Mouse (Mus musculus) activated CD4-positive, CD25-positive, alpha-beta regulatory T cell (primary cell): ENCODE data around the gene Cysltr1. TPM values are rescaled to one million over a fixed set of nuclear protein-coding genes. Genes with fewer than 3 reads are reported as not detected.

Experiments used
- polyA plus RNA-seq, 2 experiments: library from polyadenylated mRNA; unstranded; fragments of 100-300 nt; shearing (Covaris generic); gene quantifications; one replicate each; pipeline ENCODE4 v1.2.1; 2017

The Cysltr1 gene
- polyA plus RNA-seq: 10 to 100 TPM in 1 of 2 experiments, 1 to 10 TPM in 1; 4.4 to 13.3 TPM

GRCm38 (mm10) chrX:106603386-106603785 lies at the start of gene Cysltr1:
Gene Cysltr1 (minus strand): TSS chrX:106603679.

GRCm38 (mm10) chrX:106582886-106583285 lies 20.6 kb downstream of the Cysltr1 start, which contains the start of gene Gm5127:
Gene Gm5127 (plus strand): TSS chrX:106583186.

Other genes starting within 250 kb of the Cysltr1 start
- not detected for gene Fndc3c1, start 118.3 kb downstream of the Cysltr1 start, polyA plus RNA-seq
- gene Gm5127, start 20.5 kb downstream of the Cysltr1 start, polyA plus RNA-seq: 1 to 10 TPM; 2.8 to 3.0 TPM
- under 1 TPM in 1 of 2 experiments, not detected in 1; 0.15 TPM for gene Rtl3, start 237.0 kb upstream of the Cysltr1 start, polyA plus RNA-seq